ENCODE assay signal across 18 mouse cellular contexts in the genomic region with DNA sequence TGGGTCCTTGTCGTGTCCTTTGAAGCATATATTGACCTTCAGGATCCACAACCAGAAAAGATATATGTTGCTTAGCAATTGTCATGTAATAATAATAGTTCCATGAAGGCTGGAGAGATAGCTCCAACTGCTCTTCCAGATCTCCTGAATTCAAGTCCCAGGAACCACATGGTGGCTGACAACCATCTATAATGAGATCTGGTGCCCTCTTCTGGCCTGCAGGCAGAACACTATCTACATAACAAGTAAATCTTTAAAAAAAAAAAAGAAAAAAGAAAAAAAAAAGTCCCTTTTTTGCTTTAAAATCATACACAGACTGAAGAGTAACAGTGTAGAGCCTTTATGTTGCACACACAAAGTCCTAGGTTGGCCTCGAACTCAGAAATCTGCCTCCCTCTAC. TPM values are rescaled to one million over a fixed set of nuclear protein-coding genes. Genes with fewer than 3 reads are reported as not detected.
A peak's percentile ranks its signal among the peaks of the same experiment; 100 is the strongest.
DNase-seq lines count a peak whose midpoint lies in the region; TF ChIP-seq lines count a peak whose summit lies in the region.
"Had no signal": no experiment of that assay in that cellular context is flagged by ENCODE, and none has a peak within 500 bp of the region (broad histone marks: within the 10 kb centered on the region; RNA-seq: fewer than 3 reads in every experiment).

No protein-coding gene starts in this region.

- no peak for DNase-seq in layer of hippocampus, adult 2 months (ENCODE audit: low spot score in 2 of 2)
- DNase-seq in layer of hippocampus, adult 9-11 months = no peak
- DNase-seq in 416B (ENCODE audit: low read depth) (peak; percentile 50), CH12.LX (ENCODE audit: extremely low read depth) (no peak), ZHBTc4 (ENCODE audit: low read depth, low spot score) (peak; percentile 48)
- DNase-seq in right cerebral cortex, postnatal 36 days (ENCODE audit: low spot score in 2 of 2) = no peak
- DNase-seq in urinary bladder, postnatal 25 days (ENCODE audit: low spot score) = no peak
- DNase-seq: adrenal gland, adult 8-10 months; cerebellum, adult 11 months; gastrocnemius, postnatal 14 days; heart, postnatal 14 days; kidney, adult 8-10 months; right cerebral cortex, adult 18-20 months had no signal

- no peak for TF ChIP-seq POLR2A in CH12.LX (IDR thresholded peaks at IDR 0.05; ENCODE audit: low read depth, low read length)

- H3K27ac ChIP-seq in layer of hippocampus, adult 2 months = no peak overlapping the region
- H3K27ac ChIP-seq in CH12.LX (ENCODE audit: insufficient read depth, low read depth) = no peak overlapping the region
- H3K27ac ChIP-seq: hindbrain, embryonic 15.5 days; limb, embryonic 10.5 days; liver, embryonic 14.5 days; macrophage; midbrain, embryonic 12.5 days had no signal

- H3K4me1 ChIP-seq in CH12.LX (ENCODE audit: control insufficient read depth in 1 of 2, insufficient read depth in 2 of 2) = no peaks in the 10 kb centered on the region; a peak in 1 of 4 replicates
- H3K4me1 ChIP-seq: hindbrain, embryonic 15.5 days; limb, embryonic 10.5 days; midbrain, embryonic 12.5 days had no signal

- H3K36me3 ChIP-seq in CH12.LX (replicated peaks in 1 of 2; ENCODE audit: control insufficient read depth in 1 of 2, insufficient read depth in 1 of 2, low read length in 1 of 2) = peaks cover 7 to 45% of the 10 kb centered on the region in 2 experiments
- H3K36me3 ChIP-seq: hindbrain, embryonic 15.5 days; midbrain, embryonic 12.5 days had no signal

- no peak overlapping the region for H3K4me3 ChIP-seq in layer of hippocampus, adult 2 months
- H3K4me3 ChIP-seq in CH12.LX (replicated peaks in 1 of 3; ENCODE audit: low read depth in 2 of 3, low read length in 2 of 3, poor library complexity in 1 of 3) = no peak overlapping the region
- H3K4me3 ChIP-seq: hindbrain, embryonic 15.5 days; limb, embryonic 10.5 days; midbrain, embryonic 12.5 days had no signal

- dilution Hi-C loops in CH12.LX (cut with MboI; ENCODE audit: extremely low pct_ligation_motif_present, extremely low pct_unique_long_range_greater_than_20kb, low sequenced_read_pairs) = no loop called here

- no peak overlapping the region for H3K4me2 ChIP-seq in CH12.LX (ENCODE audit: insufficient read depth, low read depth, poor library complexity, severe bottlenecking)
- H3K4me2 ChIP-seq: hindbrain, embryonic 15.5 days; midbrain, embryonic 12.5 days had no signal

- TF ChIP-seq CTCF in layer of hippocampus, adult 2 months (conservative IDR thresholded peaks at IDR 0.05) = peak; percentile 52
- TF ChIP-seq CTCF in CH12.LX (conservative IDR thresholded peaks at IDR 0.05 in 1 of 2, IDR thresholded peaks at IDR 0.05 in 1 of 2; ENCODE audit: low read depth in 2 of 2, low read length in 2 of 2) = peak; percentile 41 to 61; a peak in 3 of 4 replicates

- in situ Hi-C loops in CH12.LX (cut with MboI; ENCODE audit: low pct_ligation_motif_present, low pct_unique_long_range_greater_than_20kb, low sequenced_read_pairs) = no loop called here

- no peaks in the 10 kb centered on the region for H3K27me3 ChIP-seq in CH12.LX (replicated peaks)
- H3K27me3 ChIP-seq: hindbrain, embryonic 15.5 days; midbrain, embryonic 12.5 days had no signal

- no peak overlapping the region for H3K9ac ChIP-seq in CH12.LX (ENCODE audit: insufficient read depth, low read depth)
- H3K9ac ChIP-seq: hindbrain, embryonic 15.5 days; liver, embryonic 14.5 days; midbrain, embryonic 12.5 days had no signal

- H3K9me3 ChIP-seq in CH12.LX (replicated peaks; ENCODE audit: low read length) = peaks cover 2% of the 10 kb centered on the region
- H3K9me3 ChIP-seq: hindbrain, embryonic 15.5 days; limb, embryonic 10.5 days; midbrain, embryonic 12.5 days had no signal

- no peaks in the 10 kb centered on the region for H3K79me2 ChIP-seq in CH12.LX (replicated peaks; ENCODE audit: control insufficient read depth, extremely low read depth, insufficient read depth, poor library complexity, severe bottlenecking)

- peak; percentile 37 for TF ChIP-seq RAD21 in CH12.LX (IDR thresholded peaks at IDR 0.05; ENCODE audit: low read depth, low read length)

- no peak for TF ChIP-seq EP300 in CH12.LX (IDR thresholded peaks at IDR 0.05; ENCODE audit: low read length)

TF ChIP-seq in CH12.LX, 34 proteins besides CTCF, POLR2A, EP300 and RAD21:
- TF ChIP-seq ZNF384 (IDR thresholded peaks at IDR 0.05; ENCODE audit: low read depth, low read length) (peak; percentile 86), MYC (IDR thresholded peaks at IDR 0.05; ENCODE audit: low read depth, low read length) (peak; percentile 86), ZMIZ1 (IDR thresholded peaks at IDR 0.05; ENCODE audit: low read depth, low read length) (no peak)
TF ChIP-seq in CH12.LX: peak in this region for 2.

RNA-seq across cellular contexts. Expression of a gene that starts 9.0 kb away (rescaled TPM):
- 10 to 100 TPM; 67.8 to 68.2 TPM for total RNA-seq in layer of hippocampus, adult 2 months (2021)
- total RNA-seq in CH12.LX (2012; rRNA removed) (33.1 and 36.3 TPM in 2 replicates), CH12.LX (2014; rRNA removed) (73.3 and 83.5 TPM in 2 replicates)
- polyA plus RNA-seq in CH12.LX (2012; ENCODE audit: insufficient read length, low read depth) = 55.3 and 61.0 TPM in 2 replicates

RNA-seq across cellular contexts. Expression of a gene that starts 16.1 kb away (rescaled TPM):
- 1 to 10 TPM; 4.1 to 4.9 TPM for total RNA-seq in layer of hippocampus, adult 2 months (2021)
- total RNA-seq in CH12.LX (2012; rRNA removed) (11.7 and 12.4 TPM in 2 replicates), CH12.LX (2014; rRNA removed) (10.9 and 11.1 TPM in 2 replicates)
- 9.6 and 11.3 TPM in 2 replicates for polyA plus RNA-seq in CH12.LX (2012; ENCODE audit: insufficient read length, low read depth)

RNA-seq across cellular contexts. Expression of a gene that starts 45.9 kb away (rescaled TPM):
- 1 to 10 TPM; 6.1 to 8.2 TPM for total RNA-seq in layer of hippocampus, adult 2 months (2021)
- total RNA-seq in CH12.LX (2012; rRNA removed) (not detected in 2 replicates), CH12.LX (2014; rRNA removed) (0.12 TPM in 1 of 2 replicates, not detected in the other)
- 0.49 and 0.86 TPM in 2 replicates for polyA plus RNA-seq in CH12.LX (2012; ENCODE audit: insufficient read length, low read depth)

RNA-seq across cellular contexts. Expression of a gene that starts 57.8 kb away (rescaled TPM):
- 10 to 100 TPM in 1 of 2 experiments, 1 to 10 TPM in 1; 8.8 to 10.9 TPM for total RNA-seq in layer of hippocampus, adult 2 months (2021)
- total RNA-seq in CH12.LX (2012; rRNA removed) (34.4 and 36.6 TPM in 2 replicates), CH12.LX (2014; rRNA removed) (70.2 and 76.1 TPM in 2 replicates)
- 42.1 and 43.9 TPM in 2 replicates for polyA plus RNA-seq in CH12.LX (2012; ENCODE audit: insufficient read length, low read depth)

Comparison
In these comparisons a context has a peak if more than half of its experiments do, and no peak if none do; other contexts are left out.
1. DNase-seq: peak in 416B (single experiment) and ZHBTc4 (single experiment); none in layer of hippocampus, adult 2 months (0 of 2), layer of hippocampus, adult 9-11 months (single experiment), CH12.LX (single experiment), right cerebral cortex, postnatal 36 days (0 of 2) and urinary bladder, postnatal 25 days (single experiment).
2. RNA of a gene that starts 45.9 kb away (total RNA-seq): 6.1 to 8.2 TPM in layer of hippocampus, adult 2 months; 0.12 TPM in CH12.LX; every median in the first group is over 4 times any median in the second.